Mouse (Mus musculus) neural tube, embryonic 12.5 days (tissue): ENCODE measurements at regions not wholly inside any gene's neighbourhood (a gene's known extent, or its start where the extent isn't known, plus 50 kb on each side); places are given as distances from the start of the nearest gene placed in this dataset.

Experiments
- ATAC-seq: fragments of 200-750 bp; cut with Nextera tagmentation; 2 replicates; pipeline ENCODE4 v1.8.0; 2017; ENCODE audit warnings: low read depth, mild to moderate bottlenecking, moderate TSS enrichment, moderate library complexity; ENCODE audit not compliant: low FRiP score
- H3K27ac ChIP-seq: fragments of 300-500 bp; sonication (generic); 2 replicates; pipeline ENCODE4 v1.5.1; 2016
- H3K27me3 ChIP-seq: fragments of 300-500 bp; sonication (generic); replicated peaks from 2 replicates; pipeline ENCODE4 v1.6.1; 2016; ENCODE audit warnings: mild to moderate bottlenecking
- H3K36me3 ChIP-seq: fragments of 300-500 bp; sonication (generic); 2 replicates; pipeline ENCODE4 v1.6.1; 2016; ENCODE audit warnings: mild to moderate bottlenecking
- H3K4me1 ChIP-seq: fragments of 300-500 bp; sonication (generic); 2 replicates; pipeline ENCODE4 v1.6.1; 2016
- H3K4me2 ChIP-seq: fragments of 300-500 bp; sonication (generic); replicated peaks from 2 replicates; pipeline ENCODE4 v1.6.1; 2016; ENCODE audit warnings: mild to moderate bottlenecking
- H3K4me3 ChIP-seq: fragments of 300-500 bp; sonication (generic); 2 replicates; pipeline ENCODE4 v1.5.1; 2016
- H3K9ac ChIP-seq: fragments of 300-500 bp; sonication (generic); 2 replicates; pipeline ENCODE4 v1.6.1; 2016; ENCODE audit warnings: mild to moderate bottlenecking
- H3K9me3 ChIP-seq: fragments of 300-500 bp; sonication (generic); 2 replicates; pipeline ENCODE4 v1.6.1; 2016; ENCODE audit warnings: mild to moderate bottlenecking
- WGBS: fragments of 180-500 bp; shearing (Covaris S2); methylation state at CpG from one replicate; pipeline ENCODE4 v1.1.7; 2016; 5-methylcytosine and 5-hydroxymethylcytosine counted together

DNA sequence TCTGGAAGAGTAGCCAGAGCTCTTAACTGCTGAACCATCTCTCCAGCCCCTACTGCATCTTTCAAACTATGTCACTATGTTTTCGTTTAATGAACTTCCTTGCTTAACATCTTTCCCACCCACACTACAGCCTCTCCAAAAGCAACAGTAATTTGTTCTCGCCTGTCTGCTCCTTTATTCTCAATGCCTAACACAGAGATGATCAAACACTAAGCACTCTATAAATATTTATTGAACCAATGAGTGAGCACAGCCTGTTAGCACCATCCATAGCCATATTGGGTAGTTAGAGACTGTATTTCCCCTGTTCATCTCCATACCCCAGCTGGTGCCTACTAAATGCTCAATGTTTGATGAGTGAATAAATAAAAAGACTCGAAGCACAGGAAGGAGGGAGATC is 189.6 kb downstream of the Pdcd6ip start:
- 73% methylated on average over 3 of the region's 3 CpGs for WGBS
- Histone ChIP-seq H3K27me3 (no peaks in the 10 kb centered on the region), H3K9ac (no peak overlapping the region), H3K27ac (no peak overlapping the region), H3K4me1 (peaks cover 6% of the 10 kb centered on the region), H3K4me2 (no peak overlapping the region), H3K4me3 (no peak overlapping the region), H3K36me3 (no peaks in the 10 kb centered on the region), H3K9me3 (no peaks in the 10 kb centered on the region)
- no peak for ATAC-seq

GRCm38 (mm10) chr9:113517756-113518155 is 190.3 kb downstream of the Pdcd6ip start:
- H3K9ac ChIP-seq = no peak overlapping the region
- no peak overlapping the region for H3K4me3 ChIP-seq
- WGBS = 92% methylated on average over 6 of the region's 6 CpGs
- H3K36me3 ChIP-seq = no peaks in the 10 kb centered on the region
- H3K9me3 ChIP-seq = no peaks in the 10 kb centered on the region
- H3K4me1 ChIP-seq = peaks cover 6% of the 10 kb centered on the region
- no peak overlapping the region for H3K4me2 ChIP-seq
- H3K27me3 ChIP-seq = no peaks in the 10 kb centered on the region
- H3K27ac ChIP-seq = no peak overlapping the region
- ATAC-seq = no peak

- no peak for ATAC-seq
- H3K9me3 ChIP-seq = no peaks in the 10 kb centered on the region
Observed at GRCm38 (mm10) chr9:113515703-113516020, 192.4 kb downstream of the Pdcd6ip start.

GRCm38 (mm10) chr9:113514846-113515702 is 193.0 kb downstream of the Pdcd6ip start:
- Histone ChIP-seq H3K27ac (no peak overlapping the region), H3K4me3 (no peak overlapping the region), H3K4me2 (no peak overlapping the region), H3K36me3 (no peaks in the 10 kb centered on the region), H3K9me3 (no peaks in the 10 kb centered on the region), H3K4me1 (peaks cover 6% of the 10 kb centered on the region), H3K27me3 (no peaks in the 10 kb centered on the region), H3K9ac (no peak overlapping the region)
- ATAC-seq = no peak
- WGBS = 84% methylated on average over 23 of the region's 23 CpGs

More at GRCm38 (mm10) chr9:113515703-113516020, 192.4 kb downstream of the Pdcd6ip start:
- Histone ChIP-seq H3K36me3 (no peaks in the 10 kb centered on the region), H3K4me3 (no peak overlapping the region), H3K4me1 (peaks cover 6% of the 10 kb centered on the region), H3K27ac (no peak overlapping the region), H3K4me2 (no peak overlapping the region), H3K9ac (no peak overlapping the region), H3K27me3 (no peaks in the 10 kb centered on the region)
- 80% methylated on average over 6 of the region's 6 CpGs for WGBS

- Histone ChIP-seq H3K9me3 (no peaks in the 10 kb centered on the region), H3K4me1 (peaks cover 16% of the 10 kb centered on the region; the same call in 1 of the 2 replicates), H3K4me3 (no peak overlapping the region), H3K9ac (no peak overlapping the region), H3K4me2 (no peak overlapping the region), H3K27ac (no peak overlapping the region), H3K27me3 (no peaks in the 10 kb centered on the region), H3K36me3 (no peaks in the 10 kb centered on the region)
- 85% methylated on average over 5 of the region's 5 CpGs for WGBS
- ATAC-seq = no peak
Observed at GRCm38 (mm10) chr9:113511302-113511701, 196.8 kb downstream of the Pdcd6ip start.

DNA sequence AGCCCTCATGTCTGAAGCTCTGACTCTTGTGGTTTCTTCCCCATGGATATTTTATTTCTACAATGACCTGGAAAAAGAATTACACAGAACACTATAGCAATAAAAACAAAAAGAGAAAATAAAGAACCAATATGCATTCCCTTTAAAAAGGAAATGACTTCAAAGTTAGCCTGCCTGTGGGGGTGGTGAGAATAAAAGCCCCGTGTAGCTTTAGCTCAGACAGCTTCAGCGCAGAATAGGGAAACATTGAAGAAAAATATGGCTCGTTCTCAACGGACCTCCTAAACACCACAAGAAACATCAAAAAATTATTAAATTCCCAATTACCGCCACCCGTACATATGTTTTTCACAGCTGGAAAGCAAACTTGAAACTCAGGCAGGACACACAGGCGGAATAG is 198.7 kb downstream of the Pdcd6ip start:
- H3K4me3 ChIP-seq = no peak overlapping the region
- no peak for ATAC-seq
- H3K4me1 ChIP-seq = peaks cover 16% of the 10 kb centered on the region; the same call in 1 of the 2 replicates
- H3K9ac ChIP-seq = no peak overlapping the region
- no peaks in the 10 kb centered on the region for H3K36me3 ChIP-seq
- H3K9me3 ChIP-seq = no peaks in the 10 kb centered on the region
- H3K27ac ChIP-seq = no peak overlapping the region
- 88% methylated on average over 7 of the region's 7 CpGs for WGBS
- no peaks in the 10 kb centered on the region for H3K27me3 ChIP-seq
- H3K4me2 ChIP-seq = no peak overlapping the region

- H3K27ac ChIP-seq = no peak overlapping the region
- H3K27me3 ChIP-seq = no peaks in the 10 kb centered on the region
- H3K4me3 ChIP-seq = no peak overlapping the region
- H3K4me2 ChIP-seq = no peak overlapping the region
- 94% methylated on average over 3 of the region's 3 CpGs for WGBS
- no peaks in the 10 kb centered on the region for H3K36me3 ChIP-seq
- no peak overlapping the region for H3K9ac ChIP-seq
- peaks cover 16% of the 10 kb centered on the region; the same call in 1 of the 2 replicates for H3K4me1 ChIP-seq
- ATAC-seq = no peak
- H3K9me3 ChIP-seq = no peaks in the 10 kb centered on the region
Observed at GRCm38 (mm10) chr9:113508821-113509220, 199.2 kb downstream of the Pdcd6ip start.

DNA sequence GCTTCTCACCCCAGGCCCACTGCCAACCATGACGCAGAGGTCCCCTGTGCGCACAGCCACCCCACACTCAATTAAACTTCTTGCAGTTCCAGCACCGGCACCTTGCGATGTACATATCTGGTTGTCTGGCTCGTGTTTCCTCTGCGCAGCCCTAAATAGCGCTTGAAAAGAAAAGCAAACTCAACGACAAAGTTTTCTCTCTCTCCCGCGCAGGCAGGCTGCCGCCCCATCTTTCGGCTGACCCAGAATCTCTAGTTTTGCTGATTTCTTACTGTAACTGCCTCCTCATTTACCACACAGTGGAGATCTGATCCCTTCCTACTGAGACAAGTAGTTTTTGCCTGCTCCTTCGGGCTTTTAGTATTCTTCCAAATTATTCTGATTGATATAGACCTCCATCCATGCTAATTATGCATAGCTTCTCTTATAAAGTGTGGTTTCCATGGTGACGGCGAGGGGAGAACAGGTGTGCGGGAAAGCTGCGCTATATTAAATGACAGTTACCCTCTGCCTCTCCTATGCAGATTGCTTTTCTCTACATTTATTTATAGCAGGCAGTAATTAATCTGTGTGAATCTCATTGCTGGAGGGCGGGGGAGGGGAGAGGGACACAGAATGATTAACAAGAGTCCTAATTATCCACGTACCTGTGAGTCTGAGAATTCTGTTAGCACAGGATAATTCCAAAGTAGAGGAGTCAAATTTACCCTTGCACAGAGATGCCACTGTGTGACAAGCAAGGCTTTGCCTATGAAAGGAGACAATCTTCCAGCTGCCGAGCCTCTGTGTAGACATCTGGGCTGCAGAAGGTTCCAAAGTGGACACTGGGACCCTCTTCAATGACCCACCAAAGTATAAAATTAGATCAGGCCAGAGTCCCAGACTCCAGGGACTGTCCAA is 200.2 kb downstream of the Pdcd6ip start:
- peak; percentile 83 for ATAC-seq

DNA sequence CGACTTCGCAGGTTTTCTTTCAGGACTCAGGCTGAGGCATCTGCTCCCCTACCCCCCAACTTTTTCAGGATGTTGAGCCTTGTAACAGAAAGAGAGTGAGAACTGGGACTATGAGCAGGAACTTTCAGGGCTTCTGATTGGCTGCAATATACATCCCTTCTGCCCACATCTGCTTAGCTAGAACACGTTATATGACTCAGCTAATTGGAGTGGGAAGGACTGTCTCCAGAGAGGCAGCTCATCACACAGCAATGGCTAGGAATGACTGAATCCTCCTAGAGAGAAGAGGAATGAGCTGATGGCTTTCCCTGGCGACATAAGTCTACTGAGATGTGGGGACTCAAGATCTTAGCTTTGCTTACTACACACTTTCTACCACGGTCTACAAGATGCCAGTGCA is 208.8 kb downstream of the Pdcd6ip start:
- no peak overlapping the region for H3K27ac ChIP-seq
- no peak overlapping the region for H3K4me3 ChIP-seq
- WGBS = 82% methylated on average over 5 of the region's 5 CpGs
- no peak for ATAC-seq
- no peaks in the 10 kb centered on the region for H3K9me3 ChIP-seq
- H3K4me1 ChIP-seq = no peaks in the 10 kb centered on the region
- no peak overlapping the region for H3K4me2 ChIP-seq
- H3K9ac ChIP-seq = no peak overlapping the region
- H3K27me3 ChIP-seq = no peaks in the 10 kb centered on the region
- H3K36me3 ChIP-seq = no peaks in the 10 kb centered on the region

More for the DNA sequence above, 200.2 kb downstream of the Pdcd6ip start:
- Histone ChIP-seq H3K27me3 (no peaks in the 10 kb centered on the region), H3K4me2 (no peak overlapping the region), H3K36me3 (no peaks in the 10 kb centered on the region), H3K4me3 (no peak overlapping the region), H3K27ac (no peak overlapping the region), H3K9ac (no peak overlapping the region), H3K4me1 (peaks cover 16% of the 10 kb centered on the region; the same call in 1 of the 2 replicates), H3K9me3 (no peaks in the 10 kb centered on the region)
- 68% methylated on average over 20 of the region's 20 CpGs for WGBS

GRCm38 (mm10) chr9:113496176-113496732 is 211.8 kb downstream of the Pdcd6ip start:
- Histone ChIP-seq H3K4me2 (no peak overlapping the region), H3K9me3 (no peaks in the 10 kb centered on the region), H3K9ac (no peak overlapping the region), H3K27ac (no peak overlapping the region), H3K36me3 (no peaks in the 10 kb centered on the region), H3K27me3 (no peaks in the 10 kb centered on the region), H3K4me1 (no peaks in the 10 kb centered on the region), H3K4me3 (no peak overlapping the region)
- no peak for ATAC-seq
- WGBS = 51% methylated on average over 7 of the region's 7 CpGs

GRCm38 (mm10) chr9:113488651-113489050 is 219.4 kb downstream of the Pdcd6ip start:
- no peak overlapping the region for H3K9ac ChIP-seq
- no peak for ATAC-seq
- H3K4me2 ChIP-seq = no peak overlapping the region
- no peaks in the 10 kb centered on the region for H3K36me3 ChIP-seq
- no peak overlapping the region for H3K27ac ChIP-seq
- no peaks in the 10 kb centered on the region for H3K27me3 ChIP-seq
- WGBS = 85% methylated on average over 6 of the region's 6 CpGs
- peaks cover 5% of the 10 kb centered on the region; the same call in 1 of the 2 replicates for H3K4me1 ChIP-seq
- H3K9me3 ChIP-seq = no peaks in the 10 kb centered on the region
- H3K4me3 ChIP-seq = no peak overlapping the region

GRCm38 (mm10) chr9:113486494-113487081 is 221.5 kb downstream of the Pdcd6ip start:
- H3K36me3 ChIP-seq = no peaks in the 10 kb centered on the region
- no peaks in the 10 kb centered on the region for H3K27me3 ChIP-seq
- H3K27ac ChIP-seq = no peak overlapping the region
- peak; percentile 90 for ATAC-seq
- peaks cover 5% of the 10 kb centered on the region; the same call in 1 of the 2 replicates for H3K4me1 ChIP-seq
- no peaks in the 10 kb centered on the region for H3K9me3 ChIP-seq
- H3K9ac ChIP-seq = no peak overlapping the region
- H3K4me2 ChIP-seq = no peak overlapping the region
- H3K4me3 ChIP-seq = no peak overlapping the region
- whole genome bisulfite sequencing = 34% methylated on average over 6 of the region's 6 CpGs
